Mouse (Mus musculus) liver, adult (tissue): ENCODE data around the gene Cd19.

Source experiments
- GATA4 ChIP-seq: IDR thresholded peaks from 2 replicates; pipeline ENCODE4 v1.6.1; 2014; ENCODE audit warnings: mild to moderate bottlenecking, low read length; ENCODE audit not compliant: insufficient replicate concordance

The Cd19 gene

DNA sequence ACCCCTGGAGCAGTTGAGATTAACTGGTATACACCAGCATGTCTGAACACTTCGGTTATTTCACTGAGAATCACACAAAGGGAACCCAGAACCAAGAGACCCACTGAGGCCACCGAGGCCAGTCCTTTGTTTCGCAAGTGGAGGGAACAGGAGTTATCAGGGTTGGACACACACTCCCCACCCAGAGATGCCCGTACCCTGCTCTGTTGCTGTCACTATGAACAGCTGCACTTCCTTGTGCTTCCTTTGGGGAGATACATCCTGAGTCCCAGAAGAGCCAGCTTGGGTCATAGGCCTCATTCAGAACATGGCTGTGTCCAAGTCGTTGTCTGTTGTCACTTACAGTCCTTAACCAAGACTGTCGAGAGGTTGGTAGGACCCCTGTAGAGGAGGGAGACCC lies 51.7 kb downstream of the Cd19 start:
- no peak for TF ChIP-seq GATA4

GRCm38 (mm10) chr7:126359049-126359448 lies 55.6 kb downstream of the Cd19 start:
- no peak for TF ChIP-seq GATA4
